Comparison of ENCODE assay signal across 9 mouse cellular contexts in the genomic region with DNA sequence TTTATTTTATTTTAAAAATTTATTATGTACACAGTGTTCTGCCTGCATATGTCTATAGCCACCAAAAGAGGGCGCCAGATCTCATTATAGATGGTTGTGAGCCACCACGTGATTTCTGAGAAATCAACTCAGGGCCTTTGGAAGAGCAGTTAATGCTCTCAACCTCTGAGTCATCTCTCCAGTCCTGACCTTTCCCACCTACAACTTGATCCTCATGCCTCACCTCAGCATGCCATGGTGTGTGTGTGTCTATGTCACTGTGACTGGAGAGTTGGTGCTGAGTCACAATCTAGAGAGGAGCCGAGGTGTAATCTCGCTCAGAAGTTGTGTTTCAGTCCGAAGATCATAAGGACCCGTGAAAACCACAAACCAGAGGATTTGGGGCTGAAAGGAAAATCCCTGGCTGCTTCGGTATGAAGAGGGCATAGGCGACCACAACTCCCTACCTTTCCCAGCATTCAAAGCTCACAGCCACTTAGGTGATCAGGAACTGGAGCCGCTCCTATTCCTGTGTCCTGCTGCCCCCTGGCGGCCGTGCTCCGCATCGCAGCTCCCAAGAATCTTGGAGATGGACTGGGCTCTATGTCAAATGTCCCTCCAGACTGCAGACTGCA. TPM values are rescaled to one million over a fixed set of nuclear protein-coding genes. Genes with fewer than 3 reads are reported as not detected.
DNase-seq lines count a peak whose midpoint lies in the region; ATAC-seq and TF ChIP-seq lines count a peak whose summit lies in the region.
"Had no signal": no experiment of that assay in that cellular context is flagged by ENCODE, and none has a peak within 500 bp of the region (broad histone marks: within the 10 kb centered on the region; RNA-seq: fewer than 3 reads in every experiment).

No protein-coding gene starts in this region.

- H3K27me3 ChIP-seq in Patski = no peaks in the 10 kb centered on the region
- H3K27me3 ChIP-seq in liver, embryonic 15.5 days = no peaks in the 10 kb centered on the region

- CTCF ChIA-PET in Patski (lab: Charles Lee) = interaction anchor here (1.4 kb wide), 1 partner anchor 46 kb away, joined by 5 read pairs; no protein-coding TSS in a partner anchor

- WGBS in liver, embryonic 15.5 days (ENCODE audit: insufficient replicate concordance) = 19% methylated on average over 13 of the region's 13 CpGs

- H3K36me3 ChIP-seq in liver, embryonic 15.5 days (replicated peaks) = no peaks in the 10 kb centered on the region

- peak; percentile 68 for ATAC-seq in Patski
- no peak for ATAC-seq in liver, embryonic 15.5 days (ENCODE audit: insufficient read depth)

- H3K27ac ChIP-seq in liver, embryonic 15.5 days (replicated peaks) = no peak overlapping the region
- H3K27ac ChIP-seq: macrophage had no signal

- H3K4me1 ChIP-seq in liver, embryonic 15.5 days (replicated peaks) = no peaks in the 10 kb centered on the region

- no peak overlapping the region for H3K4me3 ChIP-seq in liver, embryonic 15.5 days (replicated peaks)

- peak; percentile 94 for DNase-seq in 416B (ENCODE audit: low read depth)
- peak; percentile 54 for DNase-seq in Patski (ENCODE audit: low read depth, low spot score)
- DNase-seq in cerebellum, postnatal 14 days = peak; percentile 96 to 99
- DNase-seq in gastrocnemius, postnatal 36 days = peak; percentile 87 to 94
- DNase-seq in kidney, postnatal 25 days = peak; percentile 92 to 98
- DNase-seq in ovary, postnatal 36 days (ENCODE audit: low spot score) = peak; percentile 86
- DNase-seq in thymus, postnatal 36 days = peak; percentile 87 to 93

- no peak overlapping the region for H3K9ac ChIP-seq in liver, embryonic 15.5 days

- intact Hi-C loops in gastrocnemius, postnatal 36 days (cut with DNase I) = loop anchor here (1.0 to 5.0 kb wide), 2 partner anchors 39 to 1332 kb away; a partner anchor contains a TSS

- in situ Hi-C loops in Patski (cut with MboI; ENCODE audit: low pct_unique_long_range_greater_than_20kb) = loop anchor here (10.0 to 25.0 kb wide), 2 partner anchors 786 to 1337 kb away; no protein-coding TSS in a partner anchor

- H3K9me3 ChIP-seq in liver, embryonic 15.5 days (replicated peaks) = no peaks in the 10 kb centered on the region

- H3K4me2 ChIP-seq in liver, embryonic 15.5 days = peak overlapping the region; percentile 35; the same call in 1 of the 2 replicates

- TF ChIP-seq CTCF in Patski (IDR thresholded peaks at IDR 0.05) = peak; percentile 79

- POLR2A ChIA-PET in Patski (lab: Charles Lee) = no interaction called here

RNA-seq across cellular contexts. Expression of a gene that starts 18.5 kb away (rescaled TPM):
- polyA plus RNA-seq in Patski (2021) = 1.1 TPM
- total RNA-seq in gastrocnemius, postnatal 36 days (2021) = under 1 TPM; 0.38 to 0.47 TPM
- polyA plus RNA-seq in liver, embryonic 15.5 days (2015; fragmentation: Nextera tagmentation; extraction: Ambion mirVana) = 0.58 and 0.70 TPM in 2 replicates
- polyA plus RNA-seq: macrophage had no signal

RNA-seq across cellular contexts. Expression of a gene that starts 39.2 kb away (rescaled TPM):
- 112 TPM for polyA plus RNA-seq in Patski (2021)
- total RNA-seq in gastrocnemius, postnatal 36 days (2021) = 10 to 100 TPM; 28.2 to 39.1 TPM
- 99.7 and 119 TPM in 2 replicates for polyA plus RNA-seq in liver, embryonic 15.5 days (2015; fragmentation: Nextera tagmentation; extraction: Ambion mirVana)

RNA-seq across cellular contexts. Expression of a gene that starts 40.3 kb away (rescaled TPM):
- polyA plus RNA-seq in Patski (2021) = not detected
- total RNA-seq in gastrocnemius, postnatal 36 days (2021) = under 1 TPM; 0.20 to 0.77 TPM
- polyA plus RNA-seq in liver, embryonic 15.5 days (2015; fragmentation: Nextera tagmentation; extraction: Ambion mirVana) = 0.94 and 1.4 TPM in 2 replicates
- polyA plus RNA-seq: macrophage had no signal
